Mouse (Mus musculus) liver, postnatal 0 days (tissue): ENCODE data around the gene Ndufa3. TPM values are rescaled to one million over a fixed set of nuclear protein-coding genes. Genes with fewer than 3 reads are reported as not detected.

Source experiments
- ATAC-seq: fragments of 200-750 bp; cut with Nextera tagmentation; 2 replicates; pipeline ENCODE4 v1.8.0; 2017; ENCODE audit warnings: mild to moderate bottlenecking, moderate library complexity
- DNase-seq: peaks from one replicate; pipeline ENCODE4 v3.0.0-alpha.2; 2016
- H3K27ac ChIP-seq: fragments of 300-500 bp; sonication (generic); 2 replicates; pipeline ENCODE4 v1.5.1; 2014; ENCODE audit warnings: antibody characterized with exemption, moderate library complexity, mild to moderate bottlenecking, low read depth
- H3K27me3 ChIP-seq: fragments of 300-500 bp; sonication (generic); 2 replicates; pipeline ENCODE4 v1.6.1; 2014; ENCODE audit warnings: low read length, control low read depth, mixed read lengths; ENCODE audit not compliant: insufficient read depth
- H3K36me3 ChIP-seq: fragments of 300-500 bp; sonication (generic); replicated peaks from 2 replicates; pipeline ENCODE4 v1.6.1; 2014; ENCODE audit warnings: mild to moderate bottlenecking, control low read depth, low read length, moderate library complexity, mixed read lengths; ENCODE audit not compliant: insufficient read depth
- H3K4me1 ChIP-seq: fragments of 300-500 bp; sonication (generic); 2 replicates; pipeline ENCODE4 v1.6.1; 2014; ENCODE audit warnings: antibody characterized with exemption, mild to moderate bottlenecking, control low read depth; ENCODE audit not compliant: insufficient read depth
- H3K4me2 ChIP-seq: fragments of 300-500 bp; sonication (generic); 2 replicates; pipeline ENCODE4 v1.6.1; 2014; ENCODE audit warnings: low read depth, mild to moderate bottlenecking, low read length, moderate library complexity, mixed read lengths
- H3K4me3 ChIP-seq: fragments of 300-500 bp; sonication (generic); 2 replicates; pipeline ENCODE4 v1.5.1; 2014; ENCODE audit warnings: low read depth, low read length
- H3K9ac ChIP-seq: fragments of 300-500 bp; sonication (generic); replicated peaks from 2 replicates; pipeline ENCODE4 v1.6.1; 2014; ENCODE audit warnings: mild to moderate bottlenecking, moderate library complexity
- H3K9me3 ChIP-seq: fragments of 300-500 bp; sonication (generic); 2 replicates; pipeline ENCODE4 v1.6.1; 2016; ENCODE audit warnings: mild to moderate bottlenecking, control low read depth, low read length, mixed read lengths
- CTCF ChIP-seq: sonication (generic); IDR thresholded peaks from 2 replicates; pipeline ENCODE4 v1.5.1; 2016; ENCODE audit warnings: antibody characterized with exemption, low read depth
- EP300 ChIP-seq: IDR thresholded peaks from 2 replicates; pipeline ENCODE4 v1.6.1; 2016; ENCODE audit warnings: antibody characterized with exemption, low read depth, mild to moderate bottlenecking
- WGBS: fragments of 180-500 bp; shearing (Covaris S2); extraction: QIAGEN DNeasy Blood & Tissue Kit; methylation state at CpG from one replicate; pipeline ENCODE4 v1.1.7; 2014; ENCODE audit not compliant: insufficient replicate concordance; 5-methylcytosine and 5-hydroxymethylcytosine counted together
- microRNA-seq: library from miRNA; unstranded; fragments of <30 nt; microRNA quantifications from one replicate; pipeline ENCODE4, GENCODE M21; 2016
- polyA plus RNA-seq: library from polyadenylated mRNA; unstranded; fragments of >200 nt; fragmentation: Nextera tagmentation; extraction: Ambion mirVana; gene quantifications from 2 replicates; pipeline ENCODE4 v1.2.1, GENCODE M21; 2015

The Ndufa3 gene
- polyA plus RNA-seq, 1 experiment from 2014 or later, result 415 TPM

GRCm38 (mm10) chr7:3658578-3658977 is 41.4 kb downstream of the Ndufa3 start:
- H3K36me3 ChIP-seq, result peaks cover 98% of the 10 kb centered on the region
- H3K9ac ChIP-seq, result no peak overlapping the region
- 92% methylated on average over 12 of the region's 14 CpGs for WGBS
- peaks cover under 1% of the 10 kb centered on the region; the same call in 1 of the 2 replicates for H3K4me1 ChIP-seq
- no peak overlapping the region for H3K4me2 ChIP-seq
- H3K9me3 ChIP-seq, result no peaks in the 10 kb centered on the region
- no peak overlapping the region for H3K4me3 ChIP-seq
- TF ChIP-seq EP300, result no peak
- no peak for TF ChIP-seq CTCF
- DNase-seq (no peak), ATAC-seq (no peak)
- no peaks in the 10 kb centered on the region for H3K27me3 ChIP-seq
- no peak overlapping the region for H3K27ac ChIP-seq

DNA sequence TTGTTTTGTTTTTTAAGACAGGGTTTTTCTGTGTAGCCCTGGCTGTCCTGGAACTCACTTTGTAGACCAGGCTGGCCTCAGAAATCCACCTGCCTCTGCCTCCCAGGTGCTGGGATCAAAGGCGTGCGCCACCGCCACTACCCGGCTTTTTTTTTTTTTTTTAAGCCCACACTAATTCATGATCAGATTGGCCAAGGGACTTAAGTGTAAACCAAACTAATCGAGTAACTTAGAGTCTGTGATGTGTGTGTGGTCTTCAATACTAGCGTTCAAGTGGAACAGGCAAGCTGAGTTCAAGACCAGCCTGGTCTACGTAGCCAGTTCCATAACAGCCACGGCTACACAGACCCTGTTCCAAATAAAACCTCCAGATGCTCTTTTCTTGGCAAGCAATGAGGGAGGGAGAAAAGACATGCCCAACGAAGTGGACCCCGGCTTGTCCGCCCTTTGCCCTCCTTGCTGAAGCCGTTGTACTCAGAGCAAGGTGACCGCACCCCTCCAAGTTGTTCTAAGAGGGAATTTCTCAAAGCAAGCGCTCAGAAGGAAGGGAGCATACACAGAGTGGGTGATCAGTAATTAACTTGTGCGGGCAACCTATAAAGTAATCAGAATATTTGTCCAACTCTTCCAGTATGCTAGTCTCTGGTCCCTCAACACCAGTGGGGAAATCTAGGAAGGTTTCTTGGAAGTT is 47.5 kb downstream of the Ndufa3 start:
- Histone ChIP-seq H3K27me3 (no peaks in the 10 kb centered on the region), H3K9me3 (no peaks in the 10 kb centered on the region), H3K27ac (peak overlapping the region; percentile 95), H3K9ac (peak overlapping the region; percentile 91), H3K4me1 (peaks cover 19% of the 10 kb centered on the region), H3K36me3 (peaks cover 39% of the 10 kb centered on the region), H3K4me3 (peak overlapping the region; percentile 80), H3K4me2 (peak overlapping the region; percentile 91)
- TF ChIP-seq EP300 (no peak), CTCF (no peak)
- WGBS, result 20% methylated on average over 15 of the region's 15 CpGs
- DNase-seq (peak; percentile 40), ATAC-seq (peak; percentile 38)

- peak within 1 kb of the TSS; percentile 80 for H3K4me3 ChIP-seq
- DNase-seq (peak; percentile 95), ATAC-seq (peak; percentile 99)
- H3K27ac ChIP-seq, result peak within 1 kb of the TSS; percentile 95
- TF ChIP-seq EP300, result no peak
- peak within 1 kb of the TSS; percentile 91 for H3K4me2 ChIP-seq
- H3K9me3 ChIP-seq, result no peaks in the 10 kb centered on the region
- H3K4me1 ChIP-seq, result peaks cover 19% of the 10 kb centered on the region
- H3K9ac ChIP-seq, result peak within 1 kb of the TSS; percentile 91
- H3K27me3 ChIP-seq, result no peaks in the 10 kb centered on the region
- WGBS, result 4% methylated on average over 45 of the region's 45 CpGs
- H3K36me3 ChIP-seq, result peaks cover 32% of the 10 kb centered on the region
Observed at GRCm38 (mm10) chr7:3665215-3666114, 48.3 kb downstream of the Ndufa3 start, which contains the start of gene Leng1. TSS of gene Leng1 (minus strand) at chr7:3665840.

DNA sequence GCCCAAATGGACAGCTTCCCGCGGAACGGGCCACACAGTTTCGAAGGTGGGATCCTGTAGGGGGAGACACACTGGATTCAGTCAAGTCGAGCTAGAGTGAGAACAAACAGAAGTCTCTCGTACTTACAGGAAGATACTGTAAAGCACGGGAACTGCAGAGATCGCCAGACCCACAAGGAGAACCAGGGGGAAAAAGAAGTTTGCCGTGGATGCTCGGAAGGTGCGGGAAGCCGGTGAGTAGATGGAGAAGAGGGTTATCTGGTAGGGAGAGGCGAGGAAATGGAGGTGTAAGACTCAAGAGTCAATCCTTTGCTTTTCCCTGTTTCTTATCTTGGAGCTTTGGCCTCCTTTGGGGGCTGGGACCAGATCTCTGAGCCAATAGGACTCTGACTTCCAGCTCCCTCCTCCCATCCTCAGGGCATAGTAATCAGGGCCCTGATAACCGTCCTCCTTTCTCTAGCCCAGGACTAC is 49.8 kb downstream of the Ndufa3 start:
- ATAC-seq (no peak), DNase-seq (no peak)
- peak overlapping the region; percentile 18; the same call in 1 of the 2 replicates for H3K27ac ChIP-seq
- no peaks in the 10 kb centered on the region for H3K27me3 ChIP-seq
- H3K4me3 ChIP-seq, result peak overlapping the region; percentile 80
- peaks cover 17% of the 10 kb centered on the region for H3K36me3 ChIP-seq
- peak overlapping the region; percentile 91 for H3K4me2 ChIP-seq
- H3K9ac ChIP-seq, result peak overlapping the region; percentile 48; the same call in 1 of the 2 replicates
- H3K4me1 ChIP-seq, result peaks cover 19% of the 10 kb centered on the region
- WGBS, result 30% methylated on average over 14 of the region's 14 CpGs
- TF ChIP-seq CTCF, result peak; percentile 35
- no peak for TF ChIP-seq EP300
- no peaks in the 10 kb centered on the region for H3K9me3 ChIP-seq

Small RNAs within 50 kb of the gene (microRNA-seq; reads per million reads assigned to microRNA genes)
- gene Gm25100, result not detected
- gene Mir3572, result 2.4 reads per million

Other genes with a start within 250 kb of the Ndufa3 start
- gene Cacng8, start 226.7 kb upstream of the Ndufa3 start, polyA plus RNA-seq, result not detected in 2 replicates
- 0.30 TPM in 1 of 2 replicates, not detected in the other for gene Cacng6, start 193.2 kb upstream of the Ndufa3 start, polyA plus RNA-seq
- gene Tarm1, start 114.7 kb upstream of the Ndufa3 start, polyA plus RNA-seq, result 0.24 and 0.41 TPM in 2 replicates
- gene Oscar, start 1.2 kb upstream of the Ndufa3 start, polyA plus RNA-seq, result 0.12 TPM in 1 of 2 replicates, not detected in the other
- 8.8 and 9.8 TPM in 2 replicates for gene Tfpt, start 12.6 kb downstream of the Ndufa3 start, polyA plus RNA-seq
- gene Prpf31, start 12.6 kb downstream of the Ndufa3 start, polyA plus RNA-seq, result 20.8 and 24.9 TPM in 2 replicates
- 12.9 and 13.7 TPM in 2 replicates for gene Cnot3, start 27.9 kb downstream of the Ndufa3 start, polyA plus RNA-seq
- gene Leng1, start 48.5 kb downstream of the Ndufa3 start, polyA plus RNA-seq, result 7.0 and 7.8 TPM in 2 replicates
- gene Tmc4, start 60.2 kb downstream of the Ndufa3 start, polyA plus RNA-seq, result 4.7 and 5.0 TPM in 2 replicates
- 46.1 and 50.9 TPM in 2 replicates for gene Tsen34, start 75.5 kb downstream of the Ndufa3 start, polyA plus RNA-seq
- 14.8 and 16.1 TPM in 2 replicates for gene Mboat7, start 76.2 kb downstream of the Ndufa3 start, polyA plus RNA-seq
- 859 and 872 TPM in 2 replicates for gene Rps9, start 86.6 kb downstream of the Ndufa3 start, polyA plus RNA-seq
- gene Pirb, start 103.0 kb downstream of the Ndufa3 start, polyA plus RNA-seq, result 5.6 and 7.0 TPM in 2 replicates
- 0.12 TPM in 1 of 2 replicates, not detected in the other for gene Gm15448, start 208.3 kb downstream of the Ndufa3 start, polyA plus RNA-seq
- 2.0 and 2.8 TPM in 2 replicates for gene Pira2, start 227.7 kb downstream of the Ndufa3 start, polyA plus RNA-seq